Mouse (Mus musculus) gastrocnemius, postnatal 36 days (tissue): ENCODE data around the gene Creg2. TPM values are rescaled to one million over a fixed set of nuclear protein-coding genes. Genes with fewer than 3 reads are reported as not detected.
"Not testable (repeated sequence)": the region's sequence is repeated elsewhere in the genome, so short reads cannot be mapped to it uniquely, and the experiment has no call there.

Source experiments
- DNase-seq, 2 experiments: peaks; one replicate each; pipeline ENCODE4 v3.0.0; 2022
- intact Hi-C: fragments of 180-260 bp; cut with DNase I; formaldehyde crosslinking; loops from one replicate; pipeline ENCODE4 v1.15.1; 2025
- total RNA-seq, 2 experiments: library from RNA; stranded (reverse); gene quantifications; 2 replicates each; pipeline ENCODE4 v1.2.3; 2021

Creg2 gene
- total RNA-seq, 2 experiments from 2014 or later: not detected

GRCm38 (mm10) chr1:39608534-39608933 is 42.7 kb downstream of the Creg2 start:
- no peak for DNase-seq
- intact Hi-C loops: no loop called here

GRCm38 (mm10) chr1:39602477-39602876 is 48.8 kb downstream of the Creg2 start:
- intact Hi-C loops: no loop called here
- DNase-seq: no peak

- DNase-seq: no peak
- intact Hi-C loops: no loop called here
Observed at GRCm38 (mm10) chr1:39598726-39599125, 52.5 kb downstream of the Creg2 start.

GRCm38 (mm10) chr1:39597135-39597534 is 54.1 kb downstream of the Creg2 start:
- intact Hi-C loops, DNase-seq: not testable (repeated sequence)

- no peak for DNase-seq
- intact Hi-C loops: no loop called here
Observed at GRCm38 (mm10) chr1:39593836-39594235, 57.4 kb downstream of the Creg2 start.

GRCm38 (mm10) chr1:39592090-39592489 is 59.2 kb downstream of the Creg2 start:
- intact Hi-C loops: no loop called here
- no peak for DNase-seq

- DNase-seq, intact Hi-C loops: not testable (repeated sequence)
Observed at GRCm38 (mm10) chr1:39591557-39591956, 59.7 kb downstream of the Creg2 start.

- intact Hi-C loops: no loop called here
- no peak for DNase-seq
Observed at GRCm38 (mm10) chr1:39590193-39590592, 61.1 kb downstream of the Creg2 start.

- intact Hi-C loops: no loop called here
- DNase-seq: no peak
Observed at GRCm38 (mm10) chr1:39585416-39585815, 65.9 kb downstream of the Creg2 start.

GRCm38 (mm10) chr1:39583173-39583572 is 68.1 kb downstream of the Creg2 start:
- intact Hi-C loops: no loop called here
- DNase-seq: no peak

- intact Hi-C loops: no loop called here
Observed at GRCm38 (mm10) chr1:39581215-39581614, 70.1 kb downstream of the Creg2 start.

GRCm38 (mm10) chr1:39579139-39579538 is 72.1 kb downstream of the Creg2 start:
- no peak for DNase-seq
- intact Hi-C loops: no loop called here

More at GRCm38 (mm10) chr1:39581215-39581614, 70.1 kb downstream of the Creg2 start:
- DNase-seq: no peak

GRCm38 (mm10) chr1:39578446-39578845 is 72.8 kb downstream of the Creg2 start:
- DNase-seq: no peak
- intact Hi-C loops: no loop called here

- DNase-seq: peak; percentile 94 to 95
- intact Hi-C loops: no loop called here
Observed at GRCm38 (mm10) chr1:39577253-39577705, 74.0 kb downstream of the Creg2 start, which contains the start of gene Rnf149. Gene Rnf149 (minus strand): TSS chr1:39577405.

- peak; percentile 16 to 56 for DNase-seq
- intact Hi-C loops: no loop called here
Observed at GRCm38 (mm10) chr1:39576431-39577243, 74.6 kb downstream of the Creg2 start.

GRCm38 (mm10) chr1:39575778-39576375 is 75.4 kb downstream of the Creg2 start:
- no peak for DNase-seq
- intact Hi-C loops: no loop called here

GRCm38 (mm10) chr1:39573890-39574289 is 77.4 kb downstream of the Creg2 start:
- no peak for DNase-seq
- intact Hi-C loops: no loop called here

GRCm38 (mm10) chr1:39571653-39572052 is 79.6 kb downstream of the Creg2 start:
- no peak for DNase-seq
- intact Hi-C loops: no loop called here
